13 mouse cellular contexts compared by ENCODE assay signal in genomic region chr6:128754748-128755401, GRCm38 (mm10). TPM values are rescaled to one million over a fixed set of nuclear protein-coding genes. Genes with fewer than 3 reads are reported as not detected.
A peak's percentile ranks its signal among the peaks of the same experiment; 100 is the strongest.
DNase-seq lines count a peak whose midpoint lies in the region; ATAC-seq and TF ChIP-seq lines count a peak whose summit lies in the region.
"Not testable (repeated sequence)": the region's sequence is repeated elsewhere in the genome, so short reads cannot be mapped to it uniquely, and the experiment has no call there.
"Had no signal": no experiment of that assay in that cellular context is flagged by ENCODE, and none has a peak within 500 bp of the region (broad histone marks: within the 10 kb centered on the region; RNA-seq: fewer than 3 reads in every experiment).

No protein-coding gene starts in this region.

- not testable (repeated sequence) for H3K4me3 ChIP-seq in embryonic facial prominence, embryonic 13.5 days; hindbrain, embryonic 13.5 days; intestine, postnatal 0 days (ENCODE audit: low read depth, low read length); liver, embryonic 13.5 days (replicated peaks); midbrain, embryonic 11.5 days (ENCODE audit: low read depth, low read length); stomach, embryonic 14.5 days (ENCODE audit: low read depth, low read length)

- TF ChIP-seq CTCF in intestine, postnatal 0 days (IDR thresholded peaks at IDR 0.05; ENCODE audit: low read depth) = not testable (repeated sequence)

- H3K4me1 ChIP-seq in embryonic facial prominence, embryonic 13.5 days; hindbrain, embryonic 13.5 days (replicated peaks); intestine, postnatal 0 days (replicated peaks; ENCODE audit: control insufficient read depth, insufficient read depth, low read length); liver, embryonic 13.5 days (replicated peaks); midbrain, embryonic 11.5 days (ENCODE audit: control insufficient read depth, insufficient read depth, low read length); stomach, embryonic 14.5 days (ENCODE audit: control insufficient read depth, insufficient read depth, low read length): not testable (repeated sequence)

- H3K27ac ChIP-seq in embryonic facial prominence, embryonic 13.5 days; midbrain, embryonic 11.5 days (ENCODE audit: low read depth, low read length); stomach, embryonic 14.5 days (ENCODE audit: low read length): not testable (repeated sequence)
- peak overlapping the region; percentile 37; the same call in 1 of the 2 replicates for H3K27ac ChIP-seq in hindbrain, embryonic 13.5 days
- H3K27ac ChIP-seq in intestine, postnatal 0 days (ENCODE audit: low read depth, low read length) = peak overlapping the region; percentile 86
- H3K27ac ChIP-seq in liver, embryonic 13.5 days = peak overlapping the region; percentile 54

- not testable (repeated sequence) for H3K9ac ChIP-seq in embryonic facial prominence, embryonic 13.5 days; hindbrain, embryonic 13.5 days; liver, embryonic 13.5 days; midbrain, embryonic 11.5 days (ENCODE audit: low read length); stomach, embryonic 14.5 days (replicated peaks; ENCODE audit: low read depth, low read length)
- 0 out of 2 replicates have a peak overlapping the region, but pooled peaks have one; percentile 31 for H3K9ac ChIP-seq in intestine, postnatal 0 days (ENCODE audit: low read depth, low read length)

- peak; percentile 72 for DNase-seq in heart, adult 11 months
- DNase-seq in liver, embryonic 13.5 days = not testable (repeated sequence)
- DNase-seq in midbrain, embryonic 11.5 days (ENCODE audit: low spot score, missing footprints) = peak; percentile 74

- 82% methylated on average over 12 of the region's 12 CpGs for WGBS in embryonic facial prominence, embryonic 13.5 days
- 83% methylated on average over 12 of the region's 12 CpGs for WGBS in hindbrain, embryonic 13.5 days
- WGBS in intestine, postnatal 0 days = 34% methylated on average over 12 of the region's 12 CpGs
- WGBS in liver, embryonic 13.5 days (ENCODE audit: insufficient replicate concordance) = 56% methylated on average over 12 of the region's 12 CpGs
- WGBS in midbrain, embryonic 11.5 days = 83% methylated on average over 12 of the region's 12 CpGs
- WGBS in stomach, embryonic 14.5 days = 68% methylated on average over 12 of the region's 12 CpGs

- not testable (repeated sequence) for ATAC-seq in embryonic facial prominence, embryonic 13.5 days (ENCODE audit: insufficient number of reproducible peaks, insufficient read depth, low FRiP score, low TSS enrichment, low read depth); hindbrain, embryonic 13.5 days (ENCODE audit: low FRiP score); midbrain, embryonic 11.5 days (ENCODE audit: low FRiP score)
- ATAC-seq in intestine, postnatal 0 days = peak; percentile 88
- ATAC-seq in liver, embryonic 13.5 days (ENCODE audit: low read depth) = peak; percentile 57
- ATAC-seq in stomach, embryonic 14.5 days (ENCODE audit: insufficient number of reproducible peaks, insufficient read depth, low FRiP score, low read depth) = 0 out of 2 replicates have a peak, but pooled peaks have one; percentile 19

- H3K4me2 ChIP-seq in embryonic facial prominence, embryonic 13.5 days = peak overlapping the region; percentile 38
- not testable (repeated sequence) for H3K4me2 ChIP-seq in hindbrain, embryonic 13.5 days; midbrain, embryonic 11.5 days; stomach, embryonic 14.5 days (replicated peaks; ENCODE audit: low read depth, low read length)
- peak overlapping the region; percentile 45 for H3K4me2 ChIP-seq in intestine, postnatal 0 days (replicated peaks; ENCODE audit: low read depth)
- 0 out of 2 replicates have a peak overlapping the region, but pooled peaks have one; percentile 6 for H3K4me2 ChIP-seq in liver, embryonic 13.5 days

- H3K9me3 ChIP-seq in embryonic facial prominence, embryonic 13.5 days; hindbrain, embryonic 13.5 days; intestine, postnatal 0 days (ENCODE audit: control insufficient read depth); liver, embryonic 13.5 days (replicated peaks); midbrain, embryonic 11.5 days (ENCODE audit: control insufficient read depth, low read length); stomach, embryonic 14.5 days (ENCODE audit: control insufficient read depth, low read depth, low read length): not testable (repeated sequence)

- not testable (repeated sequence) for H3K27me3 ChIP-seq in embryonic facial prominence, embryonic 13.5 days; hindbrain, embryonic 13.5 days; intestine, postnatal 0 days (replicated peaks; ENCODE audit: control insufficient read depth, insufficient read depth, low read length); liver, embryonic 13.5 days; midbrain, embryonic 11.5 days (ENCODE audit: control insufficient read depth, insufficient read depth, low read length); stomach, embryonic 14.5 days (ENCODE audit: control insufficient read depth, insufficient read depth, low read length)

- not testable (repeated sequence) for H3K36me3 ChIP-seq in embryonic facial prominence, embryonic 13.5 days; hindbrain, embryonic 13.5 days; intestine, postnatal 0 days (ENCODE audit: control insufficient read depth, insufficient read depth); liver, embryonic 13.5 days; midbrain, embryonic 11.5 days (ENCODE audit: control insufficient read depth, insufficient read depth, low read length); stomach, embryonic 14.5 days (ENCODE audit: control insufficient read depth, insufficient read depth, low read length)

RNA-seq across cellular contexts. Expression of gene Klrb1, which starts 32.0 kb away (rescaled TPM):
- polyA plus RNA-seq in embryonic facial prominence, embryonic 13.5 days (2015; fragmentation: Nextera tagmentation; extraction: Ambion mirVana) = not detected in 2 replicates
- polyA plus RNA-seq in hindbrain, embryonic 13.5 days (2015; fragmentation: Nextera tagmentation; extraction: Ambion mirVana) = 0.25 and 0.56 TPM in 2 replicates
- polyA plus RNA-seq in intestine, postnatal 0 days (2015; fragmentation: Nextera tagmentation; extraction: Ambion mirVana) = 0.13 and 0.29 TPM in 2 replicates
- polyA plus RNA-seq in liver, embryonic 13.5 days (2015; fragmentation: Nextera tagmentation; extraction: Ambion mirVana) = not detected in 2 replicates
- not detected in 2 replicates for polyA plus RNA-seq in midbrain, embryonic 11.5 days (2014; fragmentation: Nextera tagmentation; extraction: Ambion mirVana)
- not detected in 2 replicates for polyA plus RNA-seq in stomach, embryonic 14.5 days (2014; fragmentation: Nextera tagmentation; extraction: Ambion mirVana)
- polyA plus RNA-seq: activated CD4-positive, CD25-positive, alpha-beta regulatory T cell, adult 4 months; forebrain, embryonic 13.5 days; gonadal fat pad, adult 2 months; kidney, embryonic 14.5 days; Patski; thymus, postnatal 0 days had no signal

RNA-seq across cellular contexts. Expression of gene Klrb1c, which starts 34.1 kb away (rescaled TPM):
- 0.10 TPM in 1 of 2 replicates, not detected in the other for polyA plus RNA-seq in embryonic facial prominence, embryonic 13.5 days (2015; fragmentation: Nextera tagmentation; extraction: Ambion mirVana)
- polyA plus RNA-seq in hindbrain, embryonic 13.5 days (2015; fragmentation: Nextera tagmentation; extraction: Ambion mirVana) = not detected in 2 replicates
- 0.21 and 0.27 TPM in 2 replicates for polyA plus RNA-seq in intestine, postnatal 0 days (2015; fragmentation: Nextera tagmentation; extraction: Ambion mirVana)
- 0.08 and 0.10 TPM in 2 replicates for polyA plus RNA-seq in liver, embryonic 13.5 days (2015; fragmentation: Nextera tagmentation; extraction: Ambion mirVana)
- 0.08 TPM in 1 of 2 replicates, not detected in the other for polyA plus RNA-seq in midbrain, embryonic 11.5 days (2014; fragmentation: Nextera tagmentation; extraction: Ambion mirVana)
- polyA plus RNA-seq in stomach, embryonic 14.5 days (2014; fragmentation: Nextera tagmentation; extraction: Ambion mirVana) = not detected in 2 replicates
- polyA plus RNA-seq: forebrain, embryonic 13.5 days; kidney, embryonic 14.5 days; Patski had no signal
